In the genomic region with DNA sequence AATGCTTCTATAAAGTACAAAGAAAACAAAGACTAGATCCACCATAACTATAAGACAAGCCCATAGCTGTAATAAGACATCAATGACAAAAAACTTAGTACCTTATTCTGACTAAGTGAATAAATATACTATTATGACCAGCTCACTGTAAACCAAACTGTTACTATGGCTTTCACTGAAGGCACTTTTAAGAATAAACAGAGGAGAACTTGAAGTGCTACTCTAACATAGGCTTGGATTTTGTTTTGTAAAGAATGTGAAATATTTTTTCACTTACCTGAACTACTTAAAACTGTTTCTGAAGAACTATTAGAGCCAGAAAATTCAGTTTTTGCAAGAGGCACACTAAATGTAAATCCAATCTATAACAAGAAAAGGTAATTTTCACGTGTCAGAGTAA, we compare ENCODE assay signal across 28 mouse cellular contexts.
"Had no signal": no experiment of that assay in that cellular context is flagged by ENCODE, and none has a peak within 500 bp of the region (broad histone marks: within the 10 kb centered on the region; RNA-seq: fewer than 3 reads in every experiment).

No protein-coding gene starts in this region.

- H3K27me3 ChIP-seq: embryonic facial prominence, embryonic 12.5 days; embryonic facial prominence, embryonic 13.5 days; embryonic facial prominence, embryonic 15.5 days; forebrain, embryonic 12.5 days; forebrain, embryonic 13.5 days; forebrain, embryonic 15.5 days had no signal

- H3K4me3 ChIP-seq: embryonic facial prominence, embryonic 10.5 days; embryonic facial prominence, embryonic 12.5 days; embryonic facial prominence, embryonic 13.5 days; embryonic facial prominence, embryonic 15.5 days; erythroblast, embryonic 14.5 days; forebrain, embryonic 10.5 days; forebrain, embryonic 12.5 days; forebrain, embryonic 13.5 days; forebrain, embryonic 15.5 days; gastrocnemius, adult 2 months; heart, adult 2 months had no signal

- H3K4me1 ChIP-seq: embryonic facial prominence, embryonic 10.5 days; embryonic facial prominence, embryonic 12.5 days; embryonic facial prominence, embryonic 13.5 days; embryonic facial prominence, embryonic 15.5 days; forebrain, embryonic 15.5 days had no signal

- H3K9me3 ChIP-seq: embryonic facial prominence, embryonic 10.5 days; embryonic facial prominence, embryonic 12.5 days; embryonic facial prominence, embryonic 13.5 days; embryonic facial prominence, embryonic 15.5 days; forebrain, embryonic 10.5 days; forebrain, embryonic 12.5 days; forebrain, embryonic 13.5 days; forebrain, embryonic 15.5 days had no signal

- ATAC-seq: forebrain, embryonic 13.5 days; forebrain, embryonic 14.5 days; forebrain, embryonic 15.5 days; forebrain, embryonic 16.5 days; forebrain, postnatal 0 days had no signal

- DNase-seq: cerebellum, adult 8-10 months; cerebellum, adult 9-10 months; cerebellum, adult 9-11 months; cerebellum, postnatal 10 days; cerebellum, postnatal 14 days; cerebellum, postnatal 25 days; cerebellum, postnatal 36 days; embryo, embryonic 11 days; forebrain, postnatal 0 days; gastrocnemius, adult 2 months; gastrocnemius, postnatal 10 days; gastrocnemius, postnatal 14 days; gastrocnemius, postnatal 25 days; gastrocnemius, postnatal 36 days; heart, adult 11 months; heart, adult 18-20 months; heart, adult 2 months had no signal

- H3K27ac ChIP-seq: embryonic facial prominence, embryonic 10.5 days; embryonic facial prominence, embryonic 12.5 days; embryonic facial prominence, embryonic 13.5 days; embryonic facial prominence, embryonic 15.5 days; forebrain, embryonic 10.5 days; forebrain, embryonic 12.5 days; forebrain, embryonic 13.5 days; forebrain, embryonic 15.5 days; gastrocnemius, adult 2 months; heart, adult 2 months had no signal

- H3K9ac ChIP-seq: embryonic facial prominence, embryonic 12.5 days; embryonic facial prominence, embryonic 13.5 days; embryonic facial prominence, embryonic 15.5 days; forebrain, embryonic 12.5 days; forebrain, embryonic 13.5 days; forebrain, embryonic 15.5 days; forebrain, postnatal 0 days had no signal

- H3K4me2 ChIP-seq: embryonic facial prominence, embryonic 12.5 days; embryonic facial prominence, embryonic 13.5 days; embryonic facial prominence, embryonic 15.5 days; forebrain, embryonic 12.5 days; forebrain, embryonic 13.5 days; forebrain, embryonic 15.5 days had no signal
